Mouse (Mus musculus): Measurements from ENCODE around the gene Abca8a. TPM values are rescaled to one million over a fixed set of nuclear protein-coding genes. Genes with fewer than 3 reads are reported as not detected.

The Abca8a gene
- total and polyA plus RNA-seq, 3 experiments: 0.08 TPM; not detected in 2

DNA sequence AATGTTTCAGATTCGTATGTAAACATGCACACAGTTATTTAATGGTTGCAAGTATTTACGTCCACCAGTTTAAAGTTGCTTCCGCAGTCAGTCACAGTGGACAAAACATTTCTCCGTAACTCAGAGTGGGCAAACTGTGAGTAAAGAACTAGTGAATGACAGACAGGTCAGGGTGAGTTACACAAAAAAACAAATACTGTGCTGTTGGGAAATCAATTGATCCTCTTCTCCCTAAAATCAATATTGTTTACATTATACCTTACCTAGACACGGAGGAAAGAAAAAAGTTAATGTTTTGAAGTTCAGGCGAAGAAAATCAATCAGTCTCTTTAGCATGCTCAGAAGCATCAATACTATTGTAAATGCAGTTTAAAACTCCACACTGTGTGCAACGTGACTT is 5.7 kb upstream of the Abca8a start:
- DNase-seq (ENCODE audit: extremely low read depth): no peak
- no peak for TF ChIP-seq CHD2 (IDR thresholded peaks at IDR 0.05; ENCODE audit: low read length)
- no peak for TF ChIP-seq CTCF (conservative IDR thresholded peaks at IDR 0.05 in 1 of 2, IDR thresholded peaks at IDR 0.05 in 1 of 2; ENCODE audit: low read depth in 2 of 2, low read length in 2 of 2)
- TF ChIP-seq CHD1 (IDR thresholded peaks at IDR 0.05; ENCODE audit: low read depth, low read length): no peak
- no peak for TF ChIP-seq EP300 (IDR thresholded peaks at IDR 0.05; ENCODE audit: low read length)
- TF ChIP-seq POLR2AphosphoS2 (IDR thresholded peaks at IDR 0.05; ENCODE audit: low read depth, low read length): no peak
- no peak for TF ChIP-seq ETS1 (conservative IDR thresholded peaks at IDR 0.05; ENCODE audit: low read depth, low read length)
- TF ChIP-seq NELFE (IDR thresholded peaks at IDR 0.05; ENCODE audit: low read depth, low read length): no peak
- no peak for TF ChIP-seq KAT2A (IDR thresholded peaks at IDR 0.05; ENCODE audit: insufficient replicate concordance, low read length)
- no peak for TF ChIP-seq GABPA (IDR thresholded peaks at IDR 0.05; ENCODE audit: insufficient replicate concordance, low read depth, low read length)
- TF ChIP-seq JUND (conservative IDR thresholded peaks at IDR 0.05; ENCODE audit: low read depth, low read length): no peak
- no peak for TF ChIP-seq MAX (IDR thresholded peaks at IDR 0.05; ENCODE audit: low read length)
- TF ChIP-seq IRF4 (IDR thresholded peaks at IDR 0.05; ENCODE audit: low read depth, low read length): no peak
- TF ChIP-seq POLR2A (IDR thresholded peaks at IDR 0.05; ENCODE audit: low read depth, low read length): no peak
- TF ChIP-seq MXI1 (IDR thresholded peaks at IDR 0.05; ENCODE audit: low read depth, low read length): no peak
- TF ChIP-seq HCFC1 (IDR thresholded peaks at IDR 0.05; ENCODE audit: low read depth, low read length): no peak
- TF ChIP-seq NRF1 (IDR thresholded peaks at IDR 0.05; ENCODE audit: low read depth, low read length): no peak
- no peak for TF ChIP-seq TBP (conservative IDR thresholded peaks at IDR 0.05; ENCODE audit: low read depth, low read length)
- dilution Hi-C loops (cut with MboI; ENCODE audit: extremely low pct_ligation_motif_present, extremely low pct_unique_long_range_greater_than_20kb, low sequenced_read_pairs): no loop called here

DNA sequence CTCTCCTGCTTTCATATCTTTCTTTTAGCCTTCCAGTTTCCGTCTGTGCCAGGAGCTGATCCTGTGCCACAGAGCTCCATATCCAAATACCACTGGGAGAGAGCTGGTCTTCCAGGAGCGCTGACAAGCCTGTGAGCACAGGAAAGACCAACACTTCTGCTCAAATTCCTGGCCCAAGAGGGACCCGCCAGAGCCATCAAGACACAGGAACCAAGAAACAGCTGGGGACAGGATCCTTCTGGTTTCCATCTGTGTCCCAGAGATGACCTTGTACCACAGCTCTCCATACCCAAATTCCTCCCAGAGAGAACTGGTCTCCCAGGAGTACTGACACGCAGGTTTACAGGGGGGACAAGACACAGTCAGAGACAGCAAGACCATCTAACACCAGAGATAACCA is 3.1 kb upstream of the Abca8a start:
- in situ Hi-C loops (cut with MboI; ENCODE audit: low pct_ligation_motif_present, low pct_unique_long_range_greater_than_20kb, low sequenced_read_pairs): no loop called here
- Histone ChIP-seq H3K27ac (ENCODE audit: insufficient read depth, low read depth) (no peak overlapping the region), H3K4me1 (ENCODE audit: control insufficient read depth in 1 of 2, insufficient read depth in 2 of 2) (no peaks in the 10 kb centered on the region), H3K4me2 (ENCODE audit: insufficient read depth, low read depth, poor library complexity, severe bottlenecking) (no peak overlapping the region), H3K79me2 (replicated peaks; ENCODE audit: control insufficient read depth, extremely low read depth, insufficient read depth, poor library complexity, severe bottlenecking) (no peaks in the 10 kb centered on the region), H3K36me3 (replicated peaks in 1 of 2; ENCODE audit: control insufficient read depth in 1 of 2, insufficient read depth in 1 of 2, low read length in 1 of 2) (no peaks in the 10 kb centered on the region), H3K9me3 (replicated peaks; ENCODE audit: low read length) (no peaks in the 10 kb centered on the region), H3K9ac (ENCODE audit: insufficient read depth, low read depth) (no peak overlapping the region), H3K27me3 (replicated peaks) (no peaks in the 10 kb centered on the region), H3K4me3 (replicated peaks in 1 of 3; ENCODE audit: low read depth in 2 of 3, low read length in 2 of 3, poor library complexity in 1 of 3) (no peak overlapping the region)
- TF ChIP-seq ZNF384 (IDR thresholded peaks at IDR 0.05; ENCODE audit: low read depth, low read length): no peak
- no peak for TF ChIP-seq USF2 (conservative IDR thresholded peaks at IDR 0.05; ENCODE audit: low read depth, low read length)
- no peak for TF ChIP-seq GABPA (IDR thresholded peaks at IDR 0.05; ENCODE audit: insufficient replicate concordance, low read depth, low read length)
- TF ChIP-seq MYC (IDR thresholded peaks at IDR 0.05; ENCODE audit: low read depth, low read length): no peak
- no peak for TF ChIP-seq ETS1 (conservative IDR thresholded peaks at IDR 0.05; ENCODE audit: low read depth, low read length)
- TF ChIP-seq SMC3 (IDR thresholded peaks at IDR 0.05; ENCODE audit: low read depth, low read length): no peak
- TF ChIP-seq NELFE (IDR thresholded peaks at IDR 0.05; ENCODE audit: low read depth, low read length): no peak
- TF ChIP-seq ELF1 (IDR thresholded peaks at IDR 0.05; ENCODE audit: low read depth, low read length): no peak
- no peak for TF ChIP-seq TBP (conservative IDR thresholded peaks at IDR 0.05; ENCODE audit: low read depth, low read length)
- no peak for TF ChIP-seq HCFC1 (IDR thresholded peaks at IDR 0.05; ENCODE audit: low read depth, low read length)
- TF ChIP-seq MAZ (IDR thresholded peaks at IDR 0.05; ENCODE audit: low read depth, low read length): no peak
- no peak for TF ChIP-seq IRF4 (IDR thresholded peaks at IDR 0.05; ENCODE audit: low read depth, low read length)
- no peak for TF ChIP-seq USF1 (IDR thresholded peaks at IDR 0.05; ENCODE audit: low read depth, low read length)
- TF ChIP-seq CHD2 (IDR thresholded peaks at IDR 0.05; ENCODE audit: low read length): no peak
- no peak for TF ChIP-seq E2F4 (IDR thresholded peaks at IDR 0.05; ENCODE audit: insufficient replicate concordance, low read depth, low read length)
- TF ChIP-seq JUND (conservative IDR thresholded peaks at IDR 0.05; ENCODE audit: low read depth, low read length): no peak
- TF ChIP-seq MEF2A (IDR thresholded peaks at IDR 0.05; ENCODE audit: borderline replicate concordance, low read depth, low read length): no peak
- no peak for TF ChIP-seq POLR2AphosphoS2 (IDR thresholded peaks at IDR 0.05; ENCODE audit: low read depth, low read length)
- TF ChIP-seq SIN3A (IDR thresholded peaks at IDR 0.05; ENCODE audit: low read length): no peak
- TF ChIP-seq CTCF (conservative IDR thresholded peaks at IDR 0.05 in 1 of 2, IDR thresholded peaks at IDR 0.05 in 1 of 2; ENCODE audit: low read depth in 2 of 2, low read length in 2 of 2): no peak
- dilution Hi-C loops (cut with MboI; ENCODE audit: extremely low pct_ligation_motif_present, extremely low pct_unique_long_range_greater_than_20kb, low sequenced_read_pairs): no loop called here
- DNase-seq (ENCODE audit: extremely low read depth): no peak

More for the DNA sequence above, 5.7 kb upstream of the Abca8a start:
- no peaks in the 10 kb centered on the region for H3K4me1 ChIP-seq (ENCODE audit: control insufficient read depth in 1 of 2, insufficient read depth in 2 of 2)
- no peak overlapping the region for H3K27ac ChIP-seq (ENCODE audit: insufficient read depth, low read depth)
- H3K9ac ChIP-seq (ENCODE audit: insufficient read depth, low read depth): no peak overlapping the region
- H3K4me3 ChIP-seq (replicated peaks in 1 of 3; ENCODE audit: low read depth in 2 of 3, low read length in 2 of 3, poor library complexity in 1 of 3): no peak overlapping the region
- no peaks in the 10 kb centered on the region for H3K27me3 ChIP-seq (replicated peaks)
- H3K9me3 ChIP-seq (replicated peaks; ENCODE audit: low read length): no peaks in the 10 kb centered on the region
- in situ Hi-C loops (cut with MboI; ENCODE audit: low pct_ligation_motif_present, low pct_unique_long_range_greater_than_20kb, low sequenced_read_pairs): loop anchor here (10.0 kb wide), 1 partner anchor 227 kb away; no protein-coding TSS in a partner anchor
- H3K79me2 ChIP-seq (replicated peaks; ENCODE audit: control insufficient read depth, extremely low read depth, insufficient read depth, poor library complexity, severe bottlenecking): no peaks in the 10 kb centered on the region
- H3K36me3 ChIP-seq (replicated peaks in 1 of 2; ENCODE audit: control insufficient read depth in 1 of 2, insufficient read depth in 1 of 2, low read length in 1 of 2): no peaks in the 10 kb centered on the region
- no peak overlapping the region for H3K4me2 ChIP-seq (ENCODE audit: insufficient read depth, low read depth, poor library complexity, severe bottlenecking)
